Mouse (Mus musculus): ENCODE data around the gene Gpr146. TPM values are rescaled to one million over a fixed set of nuclear protein-coding genes. Genes with fewer than 3 reads are reported as not detected.
"Not testable (repeated sequence)": the region's sequence is repeated elsewhere in the genome, so short reads cannot be mapped to it uniquely, and the experiment has no call there.

Gene Gpr146
- total and polyA plus RNA-seq, 2 experiments = 36.5 to 70.7 TPM

DNA sequence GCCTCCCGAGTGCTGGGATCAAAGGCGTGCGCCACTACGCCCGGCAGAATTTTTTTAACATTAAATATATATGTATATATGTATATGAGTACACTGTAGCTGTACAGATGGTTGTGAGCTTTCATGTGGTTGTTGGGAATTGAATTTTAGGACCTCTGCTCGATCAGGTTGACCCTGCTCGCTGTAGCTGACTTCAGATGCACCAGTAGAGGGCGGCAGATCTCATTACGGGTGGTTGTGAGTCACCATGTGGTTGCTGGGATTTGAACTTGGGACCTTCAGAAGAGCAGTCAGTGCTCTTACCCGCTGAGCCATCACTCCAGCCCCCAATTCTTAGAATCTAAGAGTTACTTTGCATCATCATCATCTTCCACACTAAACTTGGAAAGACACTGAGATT, 43.1 kb upstream of the Gpr146 start:
- H3K4me3 ChIP-seq (ENCODE audit: insufficient read depth, low read depth, low read length) = not testable (repeated sequence)

DNA sequence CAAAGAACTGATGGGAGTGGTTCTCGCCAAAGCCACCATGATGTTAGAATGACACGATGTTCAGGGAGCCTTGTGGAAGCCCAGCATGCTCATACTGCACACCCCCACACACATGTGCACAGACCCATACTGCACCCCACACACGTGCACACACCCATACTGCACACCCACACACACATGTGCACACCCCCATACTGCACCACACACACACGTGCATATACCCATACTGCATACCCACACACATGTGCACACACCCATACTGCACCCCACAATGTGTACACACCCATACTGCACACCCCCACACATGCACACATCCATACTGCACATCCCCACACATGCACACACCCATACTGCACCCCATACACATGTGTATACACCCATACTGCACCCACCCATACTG, 41.9 kb upstream of the Gpr146 start:
- Histone ChIP-seq H3K36me3 (ENCODE audit: control insufficient read depth, insufficient read depth, low read length) (no peaks in the 10 kb centered on the region), H3K79me2 (ENCODE audit: control insufficient read depth, insufficient read depth, low read length) (no peaks in the 10 kb centered on the region), H3K27ac (replicated peaks; ENCODE audit: insufficient read depth, low read depth, low read length) (no peak overlapping the region), H3K4me3 (ENCODE audit: insufficient read depth, low read depth, low read length) (no peak overlapping the region), H3K9ac (ENCODE audit: low read depth, low read length) (no peak overlapping the region), H3K27me3 (ENCODE audit: control insufficient read depth, insufficient read depth, low read length) (no peaks in the 10 kb centered on the region), H3K4me1 (ENCODE audit: control insufficient read depth, insufficient read depth, low read length) (peaks cover 26% of the 10 kb centered on the region)
- TF ChIP-seq CTCF (IDR thresholded peaks at IDR 0.05; ENCODE audit: low read depth, low read length) (no peak), POLR2A (IDR thresholded peaks at IDR 0.05; ENCODE audit: extremely low read depth, insufficient read depth, low read length) (no peak)
- no peak for DNase-seq (ENCODE audit: extremely low read depth, low read depth, low spot score)
- WGBS = 82% methylated on average over 4 of the region's 4 CpGs

More for the DNA sequence above, 43.1 kb upstream of the Gpr146 start:
- TF ChIP-seq CTCF (IDR thresholded peaks at IDR 0.05; ENCODE audit: low read depth, low read length) = peak; percentile 12; the same call in 1 of the 2 replicates
- not testable (repeated sequence) for DNase-seq (ENCODE audit: extremely low read depth, low read depth, low spot score); H3K27ac ChIP-seq (replicated peaks; ENCODE audit: insufficient read depth, low read depth, low read length); H3K9ac ChIP-seq (ENCODE audit: low read depth, low read length); H3K79me2 ChIP-seq (ENCODE audit: control insufficient read depth, insufficient read depth, low read length); H3K36me3 ChIP-seq (ENCODE audit: control insufficient read depth, insufficient read depth, low read length); H3K27me3 ChIP-seq (ENCODE audit: control insufficient read depth, insufficient read depth, low read length)
- peaks cover 26% of the 10 kb centered on the region for H3K4me1 ChIP-seq (ENCODE audit: control insufficient read depth, insufficient read depth, low read length)
- 91% methylated on average over 10 of the region's 10 CpGs for WGBS

DNA sequence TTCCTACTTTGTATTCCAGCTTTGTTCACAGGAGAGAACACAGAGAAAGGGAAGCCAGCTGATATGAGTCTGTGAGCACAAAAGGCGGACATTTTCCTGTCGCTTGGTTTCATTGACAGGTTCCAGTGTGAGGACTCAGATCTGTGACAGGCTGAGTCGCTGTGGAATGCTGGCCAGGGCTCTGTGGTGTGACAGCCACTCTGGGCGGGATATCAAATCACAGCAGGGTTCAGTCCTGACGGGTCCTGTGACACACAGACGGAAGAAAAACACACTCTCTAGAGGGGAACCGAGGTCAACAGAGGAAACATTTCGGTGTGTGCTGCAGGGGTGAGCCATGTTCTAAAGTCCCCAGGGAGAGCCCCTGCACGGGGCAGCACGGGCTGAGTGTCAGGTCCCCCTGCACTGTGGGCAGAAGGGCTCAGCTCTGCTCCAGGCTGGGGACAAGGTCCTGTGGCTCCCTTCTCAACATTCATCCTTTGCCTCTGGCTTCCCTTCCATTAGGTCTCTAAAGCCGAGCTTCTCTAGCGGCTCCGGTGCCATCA, 39.6 kb upstream of the Gpr146 start:
- Histone ChIP-seq H3K79me2 (ENCODE audit: control insufficient read depth, insufficient read depth, low read length) (peaks cover 4% of the 10 kb centered on the region; the same call in 1 of the 2 replicates), H3K27me3 (ENCODE audit: control insufficient read depth, insufficient read depth, low read length) (no peaks in the 10 kb centered on the region), H3K27ac (replicated peaks; ENCODE audit: insufficient read depth, low read depth, low read length) (no peak overlapping the region), H3K36me3 (ENCODE audit: control insufficient read depth, insufficient read depth, low read length) (peaks cover 9% of the 10 kb centered on the region; the same call in 1 of the 2 replicates), H3K4me3 (ENCODE audit: insufficient read depth, low read depth, low read length) (no peak overlapping the region), H3K9ac (ENCODE audit: low read depth, low read length) (no peak overlapping the region), H3K4me1 (ENCODE audit: control insufficient read depth, insufficient read depth, low read length) (peaks cover 17% of the 10 kb centered on the region)
- 70% methylated on average over 13 of the region's 13 CpGs for WGBS
- DNase-seq (ENCODE audit: extremely low read depth, low read depth, low spot score) = peak; percentile 71
- TF ChIP-seq CTCF (IDR thresholded peaks at IDR 0.05; ENCODE audit: low read depth, low read length) = no peak
- no peak for TF ChIP-seq POLR2A (IDR thresholded peaks at IDR 0.05; ENCODE audit: extremely low read depth, insufficient read depth, low read length)

DNA sequence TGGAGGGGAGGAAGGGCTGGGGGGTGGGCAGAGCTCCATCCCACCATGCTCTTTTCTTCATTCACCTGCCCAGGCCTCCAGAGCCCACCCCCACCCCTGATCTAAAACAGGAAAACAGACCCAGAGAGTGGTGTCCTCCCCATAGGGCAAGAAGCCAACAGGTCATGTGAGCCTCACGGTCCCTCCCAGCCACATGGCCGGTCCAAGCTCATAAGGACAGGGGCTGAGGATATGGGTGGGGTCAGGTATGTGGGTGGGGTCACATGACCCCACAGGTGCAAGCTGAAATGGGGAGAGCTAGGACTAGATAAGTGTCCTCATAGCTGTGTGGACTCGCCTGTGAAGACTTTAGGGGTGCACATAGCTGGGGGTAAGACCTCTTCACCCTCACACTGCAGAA, 39.1 kb upstream of the Gpr146 start:
- Histone ChIP-seq H3K4me1 (ENCODE audit: control insufficient read depth, insufficient read depth, low read length) (peaks cover 12% of the 10 kb centered on the region), H3K27ac (replicated peaks; ENCODE audit: insufficient read depth, low read depth, low read length) (no peak overlapping the region), H3K4me3 (ENCODE audit: insufficient read depth, low read depth, low read length) (no peak overlapping the region), H3K9ac (ENCODE audit: low read depth, low read length) (no peak overlapping the region), H3K79me2 (ENCODE audit: control insufficient read depth, insufficient read depth, low read length) (peaks cover 4% of the 10 kb centered on the region; the same call in 1 of the 2 replicates), H3K27me3 (ENCODE audit: control insufficient read depth, insufficient read depth, low read length) (no peaks in the 10 kb centered on the region), H3K36me3 (ENCODE audit: control insufficient read depth, insufficient read depth, low read length) (peaks cover 9% of the 10 kb centered on the region; the same call in 1 of the 2 replicates)
- TF ChIP-seq POLR2A (IDR thresholded peaks at IDR 0.05; ENCODE audit: extremely low read depth, insufficient read depth, low read length) (no peak), CTCF (IDR thresholded peaks at IDR 0.05; ENCODE audit: low read depth, low read length) (no peak)
- peak; percentile 57 for DNase-seq (ENCODE audit: extremely low read depth, low read depth, low spot score)
- WGBS = 56% methylated on average over 3 of the region's 3 CpGs

DNA sequence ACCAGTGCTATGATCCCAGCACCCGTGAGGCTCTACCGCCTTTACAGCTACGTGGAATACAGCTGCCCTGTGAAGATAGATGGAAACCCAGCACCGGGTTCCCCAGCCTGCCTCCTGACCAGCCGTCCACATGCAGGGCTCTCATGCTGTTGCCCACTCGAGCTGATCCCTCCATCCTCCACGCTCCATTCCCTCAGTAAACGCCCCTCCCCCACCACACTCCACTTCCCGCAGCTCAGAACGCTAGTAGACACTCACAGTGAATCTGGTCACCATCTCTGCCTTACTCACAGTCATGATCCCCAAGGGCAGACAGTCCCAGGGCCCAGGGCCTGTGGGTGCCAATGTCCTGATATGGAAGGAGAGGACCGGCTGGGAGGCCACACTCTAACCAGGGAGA, 38.6 kb upstream of the Gpr146 start:
- Histone ChIP-seq H3K4me1 (ENCODE audit: control insufficient read depth, insufficient read depth, low read length) (peaks cover 12% of the 10 kb centered on the region), H3K9ac (ENCODE audit: low read depth, low read length) (no peak overlapping the region), H3K79me2 (ENCODE audit: control insufficient read depth, insufficient read depth, low read length) (peaks cover 4% of the 10 kb centered on the region; the same call in 1 of the 2 replicates), H3K36me3 (ENCODE audit: control insufficient read depth, insufficient read depth, low read length) (peaks cover 9% of the 10 kb centered on the region; the same call in 1 of the 2 replicates), H3K27me3 (ENCODE audit: control insufficient read depth, insufficient read depth, low read length) (no peaks in the 10 kb centered on the region), H3K27ac (replicated peaks; ENCODE audit: insufficient read depth, low read depth, low read length) (no peak overlapping the region), H3K4me3 (ENCODE audit: insufficient read depth, low read depth, low read length) (no peak overlapping the region)
- 89% methylated on average over 11 of the region's 11 CpGs for WGBS
- no peak for DNase-seq (ENCODE audit: extremely low read depth, low read depth, low spot score)
- TF ChIP-seq POLR2A (IDR thresholded peaks at IDR 0.05; ENCODE audit: extremely low read depth, insufficient read depth, low read length) = no peak
- TF ChIP-seq CTCF (IDR thresholded peaks at IDR 0.05; ENCODE audit: low read depth, low read length) = no peak

DNA sequence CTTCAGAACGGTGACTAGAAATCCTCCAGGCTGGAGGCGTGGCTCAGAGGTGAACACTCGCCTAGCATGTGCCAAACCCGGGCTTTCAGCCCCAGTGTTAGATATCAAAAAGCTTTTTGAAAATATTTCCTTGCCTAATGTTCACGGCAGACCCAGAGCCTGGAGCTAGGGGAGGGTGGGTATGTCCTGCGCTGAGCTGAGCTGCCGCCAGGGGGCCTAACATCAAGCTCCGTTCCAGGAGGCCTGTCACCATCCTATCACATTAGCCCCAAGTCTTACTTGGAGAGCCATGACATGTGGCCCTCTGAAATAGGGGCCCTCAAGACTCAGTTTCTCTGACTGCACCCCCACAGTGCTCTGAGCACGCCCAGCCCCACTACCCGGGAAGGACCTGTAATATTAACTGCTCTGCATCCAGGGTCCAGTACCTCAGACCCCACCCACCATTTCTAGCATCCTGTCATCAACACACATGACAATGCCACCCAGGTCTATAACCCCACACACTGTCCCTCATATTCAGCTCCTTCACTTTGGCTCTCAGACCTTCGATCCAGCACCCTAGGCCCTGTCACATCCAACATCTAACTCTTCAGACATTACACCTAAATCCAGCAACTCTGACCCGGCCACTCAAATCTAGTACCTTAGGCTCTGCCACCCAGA, 33.3 kb upstream of the Gpr146 start:
- peaks cover 9% of the 10 kb centered on the region; the same call in 1 of the 2 replicates for H3K79me2 ChIP-seq (ENCODE audit: control insufficient read depth, insufficient read depth, low read length)
- DNase-seq (ENCODE audit: extremely low read depth, low read depth, low spot score) = peak; percentile 85
- 4% methylated on average over 12 of the region's 12 CpGs for WGBS
- no peak for TF ChIP-seq POLR2A (IDR thresholded peaks at IDR 0.05; ENCODE audit: extremely low read depth, insufficient read depth, low read length)
- TF ChIP-seq CTCF (IDR thresholded peaks at IDR 0.05; ENCODE audit: low read depth, low read length) = peak; percentile 94
- peak overlapping the region; percentile 87 for H3K27ac ChIP-seq (replicated peaks; ENCODE audit: insufficient read depth, low read depth, low read length)
- H3K4me3 ChIP-seq (ENCODE audit: insufficient read depth, low read depth, low read length) = peak overlapping the region; percentile 87
- H3K27me3 ChIP-seq (ENCODE audit: control insufficient read depth, insufficient read depth, low read length) = no peaks in the 10 kb centered on the region
- peaks cover 17% of the 10 kb centered on the region for H3K4me1 ChIP-seq (ENCODE audit: control insufficient read depth, insufficient read depth, low read length)
- peak overlapping the region; percentile 94 for H3K9ac ChIP-seq (ENCODE audit: low read depth, low read length)
- H3K36me3 ChIP-seq (ENCODE audit: control insufficient read depth, insufficient read depth, low read length) = peaks cover 9% of the 10 kb centered on the region; the same call in 1 of the 2 replicates
